Comparison of ENCODE assay signal across 9 mouse cellular contexts in genomic region chr8:70844523-70844922, GRCm38 (mm10). TPM values are rescaled to one million over a fixed set of nuclear protein-coding genes. Genes with fewer than 3 reads are reported as not detected.
DNase-seq lines count a peak whose midpoint lies in the region; ATAC-seq and TF ChIP-seq lines count a peak whose summit lies in the region.
"Had no signal": no experiment of that assay in that cellular context is flagged by ENCODE, and none has a peak within 500 bp of the region (broad histone marks: within the 10 kb centered on the region; RNA-seq: fewer than 3 reads in every experiment).

No protein-coding gene starts in this region.

- peak; percentile 78 for DNase-seq in cerebellum, adult 11 months
- DNase-seq in c-Kit-negative CD71-positive TER-119-positive erythroid progenitor cells, embryonic 14.5 days (ENCODE audit: low read depth, low spot score) = peak; percentile 90
- peak; percentile 89 for DNase-seq in forebrain, embryonic 14.5 days (ENCODE audit: low spot score)
- DNase-seq in induced T-regulatory cell, adult 2 months (ENCODE audit: low read depth) = peak; percentile 92
- DNase-seq in limb, embryonic 14.5 days (ENCODE audit: low spot score) = peak; percentile 88
- peak; percentile 80 to 95 for DNase-seq in spleen, adult 18-20 months

- H3K27me3 ChIP-seq in forebrain, embryonic 14.5 days (replicated peaks; ENCODE audit: control insufficient read depth, insufficient read depth, low read length) = no peaks in the 10 kb centered on the region
- H3K27me3 ChIP-seq in limb, embryonic 14.5 days (ENCODE audit: control insufficient read depth, insufficient read depth, low read length) = no peaks in the 10 kb centered on the region
- H3K27me3 ChIP-seq in midbrain, embryonic 16.5 days (ENCODE audit: control insufficient read depth, insufficient read depth, low read depth, low read length) = no peaks in the 10 kb centered on the region; the same call in 1 of the 2 replicates
- H3K27me3 ChIP-seq: Patski had no signal

- H3K4me1 ChIP-seq in forebrain, embryonic 14.5 days (ENCODE audit: control insufficient read depth, insufficient read depth, low read length) = no peaks in the 10 kb centered on the region
- 0 out of 2 replicates have a peak, but pooled peaks cover 3% of the 10 kb centered on the region for H3K4me1 ChIP-seq in limb, embryonic 14.5 days (ENCODE audit: control insufficient read depth, insufficient read depth, low read length)
- peaks cover 3% of the 10 kb centered on the region; the same call in 1 of the 2 replicates for H3K4me1 ChIP-seq in midbrain, embryonic 16.5 days (ENCODE audit: control insufficient read depth, insufficient read depth, low read length)

- H3K4me3 ChIP-seq in forebrain, embryonic 14.5 days (ENCODE audit: low read depth, low read length) = no peak overlapping the region
- H3K4me3 ChIP-seq in limb, embryonic 14.5 days (replicated peaks; ENCODE audit: low read length) = no peak overlapping the region
- H3K4me3 ChIP-seq in midbrain, embryonic 16.5 days (ENCODE audit: low read depth, low read length) = no peak overlapping the region

- H3K9me3 ChIP-seq in forebrain, embryonic 14.5 days (replicated peaks; ENCODE audit: control insufficient read depth, low read length) = no peaks in the 10 kb centered on the region
- no peaks in the 10 kb centered on the region for H3K9me3 ChIP-seq in limb, embryonic 14.5 days (ENCODE audit: control insufficient read depth, low read length)
- H3K9me3 ChIP-seq in midbrain, embryonic 16.5 days (replicated peaks; ENCODE audit: control insufficient read depth, low read length, poor library complexity, severe bottlenecking) = no peaks in the 10 kb centered on the region

- TF ChIP-seq POLR2A in limb, embryonic 14.5 days (IDR thresholded peaks at IDR 0.05; ENCODE audit: borderline replicate concordance, extremely low read depth, insufficient read depth, insufficient read length) = no peak

- no peak overlapping the region for H3K27ac ChIP-seq in forebrain, embryonic 14.5 days (ENCODE audit: low read depth, low read length)
- no peak overlapping the region for H3K27ac ChIP-seq in limb, embryonic 14.5 days (replicated peaks; ENCODE audit: low read depth, low read length)
- no peak overlapping the region for H3K27ac ChIP-seq in midbrain, embryonic 16.5 days (ENCODE audit: low read length)

- WGBS in forebrain, embryonic 14.5 days = 1% methylated on average over 6 of the region's 6 CpGs
- WGBS in limb, embryonic 14.5 days = 0% methylated on average over 6 of the region's 6 CpGs
- WGBS in midbrain, embryonic 16.5 days = 2% methylated on average over 6 of the region's 6 CpGs

- no peak for ATAC-seq in cerebellum, adult (ENCODE audit: insufficient number of reproducible peaks, low FRiP score, low TSS enrichment)
- peak; percentile 11; the same call in 1 of the 2 replicates for ATAC-seq in forebrain, embryonic 14.5 days
- no peak for ATAC-seq in limb, embryonic 14.5 days (ENCODE audit: low FRiP score, low read depth)
- ATAC-seq in midbrain, embryonic 16.5 days = no peak
- ATAC-seq: Patski had no signal

- H3K4me2 ChIP-seq in forebrain, embryonic 14.5 days (ENCODE audit: low read length) = no peak overlapping the region
- H3K4me2 ChIP-seq in limb, embryonic 14.5 days (replicated peaks; ENCODE audit: low read depth, low read length, severe bottlenecking) = no peak overlapping the region
- H3K4me2 ChIP-seq in midbrain, embryonic 16.5 days (ENCODE audit: low read length) = no peak overlapping the region

- H3K36me3 ChIP-seq in forebrain, embryonic 14.5 days (ENCODE audit: control insufficient read depth, insufficient read depth, low read length) = no peaks in the 10 kb centered on the region
- H3K36me3 ChIP-seq in limb, embryonic 14.5 days (ENCODE audit: control insufficient read depth, insufficient read depth, low read length) = no peaks in the 10 kb centered on the region
- H3K36me3 ChIP-seq in midbrain, embryonic 16.5 days (ENCODE audit: control insufficient read depth, insufficient read depth, low read length) = no peaks in the 10 kb centered on the region

- no peak overlapping the region for H3K9ac ChIP-seq in forebrain, embryonic 14.5 days (ENCODE audit: low read length)
- H3K9ac ChIP-seq in limb, embryonic 14.5 days (ENCODE audit: low read depth, low read length, severe bottlenecking) = no peak overlapping the region
- H3K9ac ChIP-seq in midbrain, embryonic 16.5 days (ENCODE audit: low read depth, low read length) = 0 out of 2 replicates have a peak overlapping the region, but pooled peaks have one; percentile 6

RNA-seq across cellular contexts. Expression of gene Arrdc2, which starts 5.0 kb away (rescaled TPM):
- 6.8 and 7.4 TPM in 2 replicates for polyA plus RNA-seq in forebrain, embryonic 14.5 days (2014; fragmentation: Nextera tagmentation; extraction: Ambion mirVana)
- polyA plus RNA-seq in limb, embryonic 14.5 days (2012; rRNA removed) = 21.5 and 36.9 TPM in 2 replicates
- 6.1 and 8.6 TPM in 2 replicates for polyA plus RNA-seq in limb, embryonic 14.5 days (2014; fragmentation: Nextera tagmentation; extraction: Ambion mirVana)
- polyA plus RNA-seq in midbrain, embryonic 16.5 days (2015; fragmentation: Nextera tagmentation; extraction: Ambion mirVana) = 6.7 and 8.1 TPM in 2 replicates

RNA-seq across cellular contexts. Expression of gene Kcnn1, which starts 18.5 kb away (rescaled TPM):
- 7.3 and 11.3 TPM in 2 replicates for polyA plus RNA-seq in forebrain, embryonic 14.5 days (2014; fragmentation: Nextera tagmentation; extraction: Ambion mirVana)
- polyA plus RNA-seq in limb, embryonic 14.5 days (2012; rRNA removed) = 9.1 and 11.2 TPM in 2 replicates
- polyA plus RNA-seq in limb, embryonic 14.5 days (2014; fragmentation: Nextera tagmentation; extraction: Ambion mirVana) = 2.5 and 3.0 TPM in 2 replicates
- 15.4 and 16.1 TPM in 2 replicates for polyA plus RNA-seq in midbrain, embryonic 16.5 days (2015; fragmentation: Nextera tagmentation; extraction: Ambion mirVana)

RNA-seq across cellular contexts. Expression of gene Ccdc124, which starts 29.2 kb away (rescaled TPM):
- 177 and 182 TPM in 2 replicates for polyA plus RNA-seq in forebrain, embryonic 14.5 days (2014; fragmentation: Nextera tagmentation; extraction: Ambion mirVana)
- polyA plus RNA-seq in limb, embryonic 14.5 days (2012; rRNA removed) = 49.2 and 58.9 TPM in 2 replicates
- polyA plus RNA-seq in limb, embryonic 14.5 days (2014; fragmentation: Nextera tagmentation; extraction: Ambion mirVana) = 96.2 and 97.2 TPM in 2 replicates
- 167 and 182 TPM in 2 replicates for polyA plus RNA-seq in midbrain, embryonic 16.5 days (2015; fragmentation: Nextera tagmentation; extraction: Ambion mirVana)

RNA-seq across cellular contexts. Expression of gene Il12rb1, which starts 36.3 kb away (rescaled TPM):
- polyA plus RNA-seq in forebrain, embryonic 14.5 days (2014; fragmentation: Nextera tagmentation; extraction: Ambion mirVana) = 0.22 TPM in 1 of 2 replicates, not detected in the other
- 0.04 and 0.13 TPM in 2 replicates for polyA plus RNA-seq in limb, embryonic 14.5 days (2012; rRNA removed)
- polyA plus RNA-seq in limb, embryonic 14.5 days (2014; fragmentation: Nextera tagmentation; extraction: Ambion mirVana) = 0.21 TPM in 1 of 2 replicates, not detected in the other
- 0.08 and 0.19 TPM in 2 replicates for polyA plus RNA-seq in midbrain, embryonic 16.5 days (2015; fragmentation: Nextera tagmentation; extraction: Ambion mirVana)

RNA-seq across cellular contexts. Expression of gene Mast3, which starts 39.7 kb away (rescaled TPM):
- 15.5 and 18.6 TPM in 2 replicates for polyA plus RNA-seq in forebrain, embryonic 14.5 days (2014; fragmentation: Nextera tagmentation; extraction: Ambion mirVana)
- polyA plus RNA-seq in limb, embryonic 14.5 days (2012; rRNA removed) = 37.2 and 57.8 TPM in 2 replicates
- polyA plus RNA-seq in limb, embryonic 14.5 days (2014; fragmentation: Nextera tagmentation; extraction: Ambion mirVana) = 14.4 and 16.2 TPM in 2 replicates
- polyA plus RNA-seq in midbrain, embryonic 16.5 days (2015; fragmentation: Nextera tagmentation; extraction: Ambion mirVana) = 21.1 and 23.2 TPM in 2 replicates
